Mouse (Mus musculus): Measurements from ENCODE around the gene Pank4. TPM values are rescaled to one million over a fixed set of nuclear protein-coding genes. Genes with fewer than 3 reads are reported as not detected.

Pank4 gene
- polyA plus RNA-seq, 1 experiment from 2014 or later, result 14.9 TPM

DNA sequence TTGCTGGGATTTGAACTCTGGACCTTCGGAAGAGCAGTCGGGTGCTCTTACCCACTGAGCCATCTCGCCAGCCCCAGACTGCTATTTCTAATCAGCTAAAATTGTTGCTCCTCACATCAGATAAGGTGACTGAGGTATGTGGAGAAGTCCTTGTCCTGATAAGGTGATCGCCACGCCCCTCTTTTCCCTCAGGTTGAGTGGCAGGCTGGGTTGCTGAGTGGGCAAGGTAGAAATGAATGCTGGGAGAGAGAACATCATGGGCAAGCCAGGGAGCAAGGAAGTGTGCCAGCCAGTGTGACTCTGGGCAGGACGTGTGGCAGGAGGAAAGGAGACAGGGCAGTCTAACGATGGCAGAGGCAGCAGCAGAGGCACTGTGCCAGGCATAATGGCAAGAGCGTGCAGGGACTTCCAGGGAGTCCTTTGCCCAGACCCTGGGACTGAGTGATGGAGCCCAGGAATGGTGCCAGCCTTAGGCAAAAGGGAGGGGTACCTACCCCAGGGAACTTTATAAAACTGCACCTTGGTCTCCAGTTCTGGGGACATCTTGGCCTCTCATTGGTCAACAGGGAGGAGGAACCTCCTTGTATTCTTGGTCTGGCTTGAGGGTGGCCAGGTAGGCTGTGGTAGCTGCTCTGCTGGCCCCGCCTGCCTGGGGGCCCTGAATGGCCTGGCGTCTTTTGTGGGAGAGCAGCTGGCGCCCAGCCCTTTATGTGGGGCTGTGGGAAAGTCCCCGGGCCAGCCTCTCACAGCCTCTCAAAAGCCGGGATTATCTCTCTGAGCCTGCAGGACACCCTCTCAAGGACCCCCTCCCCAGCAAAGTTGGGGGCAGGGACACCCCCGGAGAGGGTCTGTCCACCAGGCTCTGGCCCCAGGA is 15.6 kb upstream of the Pank4 start:
- Histone ChIP-seq H3K4me1 (replicated peaks; ENCODE audit: control insufficient read depth, insufficient read depth) (no peaks in the 10 kb centered on the region), H3K27me3 (ENCODE audit: control insufficient read depth, insufficient read depth, low read length) (peaks cover 2% of the 10 kb centered on the region; the same call in 1 of the 2 replicates), H3K27ac (replicated peaks) (no peak overlapping the region), H3K9ac (ENCODE audit: low read length) (no peak overlapping the region), H3K4me2 (replicated peaks; ENCODE audit: low read depth) (no peak overlapping the region), H3K36me3 (ENCODE audit: control insufficient read depth, insufficient read depth, low read length) (no peaks in the 10 kb centered on the region), H3K4me3 (ENCODE audit: low read depth, low read length) (no peak overlapping the region), H3K9me3 (ENCODE audit: control insufficient read depth, low read length) (no peaks in the 10 kb centered on the region)
- 37% methylated on average over 14 of the region's 14 CpGs for WGBS
- TF ChIP-seq EP300 (optimal IDR thresholded peaks at IDR 0.05), result no peak
- TF ChIP-seq CTCF (IDR thresholded peaks at IDR 0.05; ENCODE audit: low read depth), result no peak
- ATAC-seq (ENCODE audit: low FRiP score, low TSS enrichment) (no peak), DNase-seq (ENCODE audit: low spot score) (no peak)

DNA sequence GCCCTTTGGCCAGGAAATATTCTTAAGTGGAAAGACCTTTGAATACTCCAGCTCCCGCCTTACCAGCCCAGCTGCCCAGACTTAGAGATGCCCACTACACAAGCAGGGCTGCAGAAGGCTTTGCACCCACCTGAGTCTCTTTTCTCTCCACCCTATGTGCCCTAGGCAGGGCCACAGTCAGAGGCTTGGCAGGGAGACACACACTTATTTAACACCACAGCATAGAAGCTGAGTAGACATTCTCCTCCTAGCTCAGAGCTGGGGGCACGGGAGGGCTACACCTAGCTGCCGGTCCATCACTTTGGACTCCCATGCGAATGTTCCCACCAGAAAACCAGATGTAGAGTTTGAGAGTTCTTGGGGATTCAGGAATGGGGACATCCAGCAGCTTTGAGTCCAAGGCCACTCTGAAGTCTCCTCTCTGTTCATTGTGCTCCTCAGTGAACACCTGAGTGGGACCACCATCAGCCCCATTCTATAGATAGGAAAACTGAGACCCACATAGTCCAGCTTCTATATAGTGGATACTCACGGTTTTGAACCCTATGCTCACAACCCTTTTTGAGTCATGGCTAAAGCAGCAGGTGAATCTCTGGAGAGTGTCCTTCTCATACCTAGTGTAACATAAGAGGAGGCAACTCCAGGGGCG is 14.9 kb upstream of the Pank4 start:
- DNase-seq (ENCODE audit: low spot score), result no peak
- Histone ChIP-seq H3K27me3 (ENCODE audit: control insufficient read depth, insufficient read depth, low read length) (peaks cover 2% of the 10 kb centered on the region; the same call in 1 of the 2 replicates), H3K9me3 (ENCODE audit: control insufficient read depth, low read length) (no peaks in the 10 kb centered on the region), H3K27ac (replicated peaks) (no peak overlapping the region), H3K9ac (ENCODE audit: low read length) (no peak overlapping the region), H3K4me1 (replicated peaks; ENCODE audit: control insufficient read depth, insufficient read depth) (no peaks in the 10 kb centered on the region), H3K4me3 (ENCODE audit: low read depth, low read length) (no peak overlapping the region), H3K4me2 (replicated peaks; ENCODE audit: low read depth) (no peak overlapping the region), H3K36me3 (ENCODE audit: control insufficient read depth, insufficient read depth, low read length) (no peaks in the 10 kb centered on the region)
- TF ChIP-seq EP300 (optimal IDR thresholded peaks at IDR 0.05), result no peak
- no peak for TF ChIP-seq CTCF (IDR thresholded peaks at IDR 0.05; ENCODE audit: low read depth)
- 69% methylated on average over 6 of the region's 6 CpGs for WGBS
- no peak for ATAC-seq (ENCODE audit: low FRiP score, low TSS enrichment)

DNA sequence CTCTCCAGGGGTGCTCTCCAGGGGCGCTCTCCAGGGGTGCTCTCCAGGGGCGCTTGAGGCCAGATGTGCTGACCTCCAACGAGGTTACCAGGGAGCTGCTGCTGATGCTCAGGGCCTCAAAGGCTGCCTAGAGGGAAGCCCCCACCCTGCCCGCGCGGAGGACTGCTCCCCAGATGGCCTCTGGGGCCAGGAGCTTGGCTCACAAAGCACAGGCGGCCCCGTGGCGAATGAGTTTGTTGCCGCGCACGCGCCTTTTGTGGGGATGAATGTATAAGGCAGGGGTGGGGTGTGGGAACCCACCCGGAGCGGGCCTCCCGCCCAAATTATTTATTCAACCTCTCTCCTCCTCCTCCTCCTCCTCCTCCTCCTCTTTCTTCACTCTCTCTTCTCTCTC is 14.3 kb upstream of the Pank4 start:
- TF ChIP-seq CTCF (IDR thresholded peaks at IDR 0.05; ENCODE audit: low read depth) (no peak), EP300 (optimal IDR thresholded peaks at IDR 0.05) (no peak)
- Histone ChIP-seq H3K9me3 (ENCODE audit: control insufficient read depth, low read length) (no peaks in the 10 kb centered on the region), H3K4me3 (ENCODE audit: low read depth, low read length) (no peak overlapping the region), H3K36me3 (ENCODE audit: control insufficient read depth, insufficient read depth, low read length) (no peaks in the 10 kb centered on the region), H3K9ac (ENCODE audit: low read length) (no peak overlapping the region), H3K27ac (replicated peaks) (no peak overlapping the region), H3K27me3 (ENCODE audit: control insufficient read depth, insufficient read depth, low read length) (peaks cover 2% of the 10 kb centered on the region; the same call in 1 of the 2 replicates), H3K4me2 (replicated peaks; ENCODE audit: low read depth) (no peak overlapping the region), H3K4me1 (replicated peaks; ENCODE audit: control insufficient read depth, insufficient read depth) (no peaks in the 10 kb centered on the region)
- DNase-seq (ENCODE audit: low spot score) (no peak), ATAC-seq (ENCODE audit: low FRiP score, low TSS enrichment) (no peak)
- 17% methylated on average over 15 of the region's 16 CpGs for WGBS

DNA sequence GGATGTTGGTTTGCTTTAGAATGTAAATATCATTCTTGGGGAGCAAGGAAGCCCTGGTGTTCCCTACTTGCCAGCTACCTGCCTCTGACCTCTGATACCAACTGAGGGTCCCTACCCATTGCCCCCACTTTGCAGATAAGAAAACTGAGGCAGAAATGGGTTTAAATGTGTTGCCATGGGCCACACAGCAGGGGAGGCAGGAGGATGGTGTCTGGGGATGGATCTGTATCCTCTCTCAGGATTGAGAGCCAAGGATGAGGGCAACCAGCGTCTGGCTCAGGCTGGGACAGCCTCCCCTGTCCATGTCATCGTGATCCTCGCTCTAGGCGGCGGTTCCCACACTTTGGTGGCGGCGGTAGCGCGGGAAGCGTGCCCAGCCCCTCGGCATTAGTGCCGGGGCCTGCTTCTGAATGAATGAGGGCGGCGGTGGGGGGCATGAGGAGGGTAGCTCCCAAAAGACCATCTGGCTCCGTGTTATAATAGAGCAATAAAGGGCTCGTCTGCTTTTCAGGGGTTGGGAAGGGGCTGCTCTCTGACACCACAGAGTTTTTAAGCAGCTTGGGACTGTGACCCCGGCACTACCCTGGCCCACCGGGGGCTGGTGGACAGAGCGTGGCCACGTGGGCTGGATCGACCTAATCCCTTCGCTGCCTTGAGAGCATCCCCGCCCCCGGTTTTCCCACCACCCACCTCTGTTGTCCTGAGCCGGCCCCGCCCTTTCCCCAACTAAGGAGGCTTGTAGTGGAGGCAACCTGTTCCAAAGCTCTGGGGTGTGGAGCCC is 11.3 kb upstream of the Pank4 start:
- no peak for ATAC-seq (ENCODE audit: low FRiP score, low TSS enrichment)

DNA sequence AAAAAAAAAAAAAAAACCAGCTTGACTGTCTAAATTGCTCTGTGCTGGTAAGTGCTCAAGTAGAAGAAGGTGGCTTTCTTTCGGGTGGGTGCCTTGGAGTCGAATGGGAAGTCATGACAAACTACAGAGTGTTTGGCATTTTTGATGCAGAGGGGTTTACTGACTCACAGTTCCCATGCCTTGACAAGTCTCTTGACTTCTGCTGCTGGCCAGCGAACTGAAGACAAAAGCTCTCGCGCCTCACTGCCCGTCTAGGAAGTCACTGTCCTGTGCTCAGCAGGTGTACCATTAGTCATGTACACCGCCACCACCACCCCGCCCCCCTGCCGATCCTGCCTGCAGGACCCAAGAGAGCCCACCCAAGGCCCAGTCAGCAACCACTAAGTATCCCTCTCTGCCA is 7.3 kb upstream of the Pank4 start:
- TF ChIP-seq CTCF (IDR thresholded peaks at IDR 0.05; ENCODE audit: low read depth), result no peak
- TF ChIP-seq EP300 (optimal IDR thresholded peaks at IDR 0.05), result no peak
- ATAC-seq (ENCODE audit: low FRiP score, low TSS enrichment) (no peak), DNase-seq (ENCODE audit: low spot score) (no peak)
- H3K27me3 ChIP-seq (ENCODE audit: control insufficient read depth, insufficient read depth, low read length), result peaks cover 11% of the 10 kb centered on the region; the same call in 1 of the 2 replicates
- peaks cover 9% of the 10 kb centered on the region for H3K4me1 ChIP-seq (replicated peaks; ENCODE audit: control insufficient read depth, insufficient read depth)
- H3K9me3 ChIP-seq (ENCODE audit: control insufficient read depth, low read length), result no peaks in the 10 kb centered on the region
- H3K4me2 ChIP-seq (replicated peaks; ENCODE audit: low read depth), result no peak overlapping the region
- WGBS, result 44% methylated on average over 9 of the region's 9 CpGs
- H3K36me3 ChIP-seq (ENCODE audit: control insufficient read depth, insufficient read depth, low read length), result no peaks in the 10 kb centered on the region
- no peak overlapping the region for H3K4me3 ChIP-seq (ENCODE audit: low read depth, low read length)
- H3K27ac ChIP-seq (replicated peaks), result no peak overlapping the region
- no peak overlapping the region for H3K9ac ChIP-seq (ENCODE audit: low read length)

More for the DNA sequence above, 11.3 kb upstream of the Pank4 start:
- H3K9ac ChIP-seq (ENCODE audit: low read length), result no peak overlapping the region
- WGBS, result 3% methylated on average over 26 of the region's 26 CpGs
- no peak for DNase-seq (ENCODE audit: low spot score)
- H3K4me1 ChIP-seq (replicated peaks; ENCODE audit: control insufficient read depth, insufficient read depth), result no peaks in the 10 kb centered on the region
- no peaks in the 10 kb centered on the region for H3K36me3 ChIP-seq (ENCODE audit: control insufficient read depth, insufficient read depth, low read length)
- H3K9me3 ChIP-seq (ENCODE audit: control insufficient read depth, low read length), result no peaks in the 10 kb centered on the region
- TF ChIP-seq EP300 (optimal IDR thresholded peaks at IDR 0.05) (no peak), CTCF (IDR thresholded peaks at IDR 0.05; ENCODE audit: low read depth) (no peak)
- H3K27me3 ChIP-seq (ENCODE audit: control insufficient read depth, insufficient read depth, low read length), result peaks cover 2% of the 10 kb centered on the region; the same call in 1 of the 2 replicates
- no peak overlapping the region for H3K27ac ChIP-seq (replicated peaks)
- H3K4me3 ChIP-seq (ENCODE audit: low read depth, low read length), result no peak overlapping the region
- no peak overlapping the region for H3K4me2 ChIP-seq (replicated peaks; ENCODE audit: low read depth)
